Mouse (Mus musculus): Measurements from ENCODE around the gene Spint1. TPM values are rescaled to one million over a fixed set of nuclear protein-coding genes. Genes with fewer than 3 reads are reported as not detected.

Gene Spint1
- polyA plus RNA-seq, 1 experiment from 2014 or later, result 2.1 TPM

DNA sequence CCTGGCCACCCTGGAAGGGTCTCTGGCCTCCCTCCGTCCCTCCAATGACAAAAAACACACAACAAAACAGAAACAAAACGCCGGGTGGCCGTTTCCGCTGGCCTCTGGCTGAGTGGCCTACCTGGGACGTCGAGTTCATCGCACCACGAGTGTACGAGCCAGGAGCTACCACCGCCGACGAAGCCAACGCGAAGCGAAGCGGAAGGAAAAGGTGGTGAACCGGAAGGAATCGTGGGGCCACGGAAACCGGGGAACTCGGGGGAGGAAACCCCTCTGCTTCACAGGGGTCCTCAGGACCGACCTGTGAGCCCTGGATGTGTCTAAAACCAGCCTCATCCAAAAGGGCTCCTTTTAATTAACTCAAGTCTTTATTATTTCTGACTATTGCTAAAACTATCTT lies 40.6 kb downstream of the Spint1 start:
- Histone ChIP-seq H3K27ac (no peak overlapping the region), H3K9me3 (no peaks in the 10 kb centered on the region), H3K4me1 (no peaks in the 10 kb centered on the region), H3K4me2 (no peak overlapping the region), H3K27me3 (no peaks in the 10 kb centered on the region; the same call in 1 of the 2 replicates), H3K9ac (no peak overlapping the region), H3K36me3 (replicated peaks) (no peaks in the 10 kb centered on the region), H3K4me3 (replicated peaks) (no peak overlapping the region)
- no peak for ATAC-seq (ENCODE audit: low FRiP score)
- WGBS, result 88% methylated on average over 23 of the region's 23 CpGs

- no peak overlapping the region for H3K27ac ChIP-seq
- 91% methylated on average over 7 of the region's 7 CpGs for WGBS
- no peaks in the 10 kb centered on the region for H3K36me3 ChIP-seq (replicated peaks)
- no peak overlapping the region for H3K9ac ChIP-seq
- no peak for ATAC-seq (ENCODE audit: low FRiP score)
- H3K4me1 ChIP-seq, result no peaks in the 10 kb centered on the region
- no peak overlapping the region for H3K4me3 ChIP-seq (replicated peaks)
- H3K4me2 ChIP-seq, result no peak overlapping the region
- H3K27me3 ChIP-seq, result no peaks in the 10 kb centered on the region; the same call in 1 of the 2 replicates
- H3K9me3 ChIP-seq, result no peaks in the 10 kb centered on the region
Measured at GRCm38 (mm10) chr2:119281899-119282565, 44.9 kb downstream of the Spint1 start.

GRCm38 (mm10) chr2:119287372-119287771 lies 50.2 kb downstream of the Spint1 start:
- 88% methylated on average over 5 of the region's 5 CpGs for WGBS
- Histone ChIP-seq H3K36me3 (replicated peaks) (peaks cover 13% of the 10 kb centered on the region), H3K4me1 (peaks cover 20% of the 10 kb centered on the region), H3K9me3 (no peaks in the 10 kb centered on the region), H3K27ac (no peak overlapping the region), H3K9ac (no peak overlapping the region), H3K4me3 (replicated peaks) (no peak overlapping the region), H3K4me2 (no peak overlapping the region; the same call in 1 of the 2 replicates), H3K27me3 (peaks cover 5% of the 10 kb centered on the region; the same call in 1 of the 2 replicates)
- no peak for ATAC-seq (ENCODE audit: low FRiP score)

DNA sequence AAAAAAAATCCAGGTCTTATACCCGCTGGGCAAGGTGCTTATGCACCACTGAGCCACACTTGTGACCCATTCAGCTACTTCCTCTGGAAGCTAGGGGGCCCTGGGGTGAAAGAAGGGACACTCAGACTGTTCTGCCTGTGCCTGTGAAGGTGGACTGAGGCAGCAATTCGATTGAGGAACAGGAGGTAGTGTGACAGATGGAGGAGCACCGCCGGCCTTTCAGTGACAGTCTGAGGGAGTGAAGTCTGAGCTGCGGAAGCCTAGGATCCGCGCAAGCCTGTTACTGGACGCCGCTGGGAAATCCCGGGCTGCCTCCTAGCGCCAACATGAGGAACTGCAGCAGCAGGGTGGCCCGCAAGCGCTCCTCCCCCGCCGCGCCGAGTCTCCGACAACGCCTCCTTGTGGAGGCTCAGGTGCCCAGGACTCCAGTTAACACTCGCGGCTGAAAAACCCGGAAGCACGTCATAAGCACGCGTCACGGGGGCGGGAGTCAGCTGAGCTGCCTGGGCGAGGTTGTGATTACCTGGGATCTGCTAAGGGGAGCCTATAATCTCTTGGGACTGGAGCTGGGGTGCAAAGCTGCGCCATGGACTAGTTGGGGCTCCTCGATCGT lies 51.2 kb downstream of the Spint1 start, which contains the start of gene Vps18:
TSS of gene Vps18 (plus strand) at position 471 of the 613 bp plus-strand sequence.
- peak; percentile 95 for ATAC-seq (ENCODE audit: low FRiP score)
- Histone ChIP-seq H3K4me2 (peak within 1 kb of the TSS; percentile 93), H3K4me3 (replicated peaks) (peak within 1 kb of the TSS; percentile 68), H3K27me3 (peaks cover 5% of the 10 kb centered on the region; the same call in 1 of the 2 replicates), H3K4me1 (peaks cover 20% of the 10 kb centered on the region), H3K27ac (peak within 1 kb of the TSS; percentile 50; the same call in 1 of the 2 replicates), H3K9ac (peak within 1 kb of the TSS; percentile 79), H3K9me3 (no peaks in the 10 kb centered on the region), H3K36me3 (replicated peaks) (peaks cover 23% of the 10 kb centered on the region)
- 1% methylated on average over 31 of the region's 31 CpGs for WGBS

- peaks cover 29% of the 10 kb centered on the region for H3K36me3 ChIP-seq (replicated peaks)
- peak overlapping the region; percentile 25; the same call in 1 of the 2 replicates for H3K27ac ChIP-seq
Measured at GRCm38 (mm10) chr2:119289014-119289416, 51.9 kb downstream of the Spint1 start.

DNA sequence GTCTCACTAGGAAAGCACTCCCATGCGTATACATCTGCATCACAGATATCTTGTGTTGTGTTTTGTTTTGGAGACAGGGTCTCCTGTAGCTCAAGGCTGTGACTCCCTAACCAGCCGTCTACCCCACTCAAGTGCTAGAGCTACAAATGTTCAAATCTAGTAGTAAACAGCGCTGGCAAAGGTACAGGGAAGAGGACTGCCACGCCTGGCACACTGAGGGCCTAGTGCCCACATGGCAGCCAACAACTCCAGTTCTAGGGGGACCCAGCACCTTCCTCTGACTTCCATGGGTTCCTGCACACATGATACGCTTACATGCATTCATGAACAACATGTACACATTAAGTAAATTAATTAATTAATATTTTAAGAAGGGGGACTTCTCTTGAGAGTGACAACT lies 55.1 kb downstream of the Spint1 start:
- H3K9ac ChIP-seq, result no peak overlapping the region
- 91% methylated on average over 5 of the region's 5 CpGs for WGBS
- no peak overlapping the region for H3K4me2 ChIP-seq
- peaks cover 20% of the 10 kb centered on the region for H3K4me1 ChIP-seq
- H3K27me3 ChIP-seq, result peaks cover 5% of the 10 kb centered on the region; the same call in 1 of the 2 replicates
- no peak for ATAC-seq (ENCODE audit: low FRiP score)
- no peak overlapping the region for H3K4me3 ChIP-seq (replicated peaks)
- H3K36me3 ChIP-seq (replicated peaks), result peaks cover 54% of the 10 kb centered on the region
- H3K27ac ChIP-seq, result no peak overlapping the region
- no peaks in the 10 kb centered on the region for H3K9me3 ChIP-seq

More at GRCm38 (mm10) chr2:119289014-119289416, 51.9 kb downstream of the Spint1 start:
- Histone ChIP-seq H3K4me3 (replicated peaks) (peak overlapping the region; percentile 68), H3K9me3 (no peaks in the 10 kb centered on the region), H3K27me3 (peaks cover 5% of the 10 kb centered on the region; the same call in 1 of the 2 replicates), H3K9ac (peak overlapping the region; percentile 79), H3K4me1 (peaks cover 20% of the 10 kb centered on the region), H3K4me2 (peak overlapping the region; percentile 93)
- WGBS, result 4% methylated on average over 11 of the region's 11 CpGs
- ATAC-seq (ENCODE audit: low FRiP score), result peak; percentile 19; the same call in 1 of the 2 replicates

DNA sequence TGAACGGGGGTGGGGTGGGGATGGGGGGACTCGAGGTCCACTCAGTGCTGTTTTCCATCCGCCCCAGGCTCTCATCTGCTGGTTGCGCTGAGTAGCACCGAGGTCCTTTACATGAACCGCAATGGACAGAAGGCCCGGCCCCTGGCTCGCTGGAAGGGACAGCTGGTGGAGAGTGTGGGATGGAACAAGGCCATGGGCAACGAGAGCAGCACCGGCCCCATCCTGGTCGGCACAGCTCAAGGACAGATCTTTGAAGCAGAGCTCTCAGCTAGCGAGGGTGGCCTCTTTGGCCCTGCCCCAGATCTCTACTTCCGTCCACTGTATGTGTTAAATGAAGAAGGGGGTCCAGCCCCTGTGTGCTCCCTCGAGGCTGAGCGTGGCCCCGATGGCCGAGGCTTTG lies 55.7 kb downstream of the Spint1 start:
- Histone ChIP-seq H3K36me3 (replicated peaks) (peaks cover 60% of the 10 kb centered on the region), H3K27me3 (no peaks in the 10 kb centered on the region), H3K4me3 (replicated peaks) (no peak overlapping the region), H3K27ac (no peak overlapping the region), H3K4me2 (no peak overlapping the region), H3K9me3 (no peaks in the 10 kb centered on the region), H3K4me1 (peaks cover 19% of the 10 kb centered on the region), H3K9ac (no peak overlapping the region)
- no peak for ATAC-seq (ENCODE audit: low FRiP score)
- 96% methylated on average over 17 of the region's 17 CpGs for WGBS

GRCm38 (mm10) chr2:119293311-119293710 lies 56.1 kb downstream of the Spint1 start:
- Histone ChIP-seq H3K9ac (no peak overlapping the region), H3K27me3 (no peaks in the 10 kb centered on the region), H3K36me3 (replicated peaks) (peaks cover 63% of the 10 kb centered on the region), H3K9me3 (no peaks in the 10 kb centered on the region), H3K27ac (no peak overlapping the region), H3K4me2 (no peak overlapping the region), H3K4me3 (replicated peaks) (no peak overlapping the region), H3K4me1 (peaks cover 15% of the 10 kb centered on the region)
- WGBS, result 93% methylated on average over 17 of the region's 17 CpGs
- no peak for ATAC-seq (ENCODE audit: low FRiP score)

DNA sequence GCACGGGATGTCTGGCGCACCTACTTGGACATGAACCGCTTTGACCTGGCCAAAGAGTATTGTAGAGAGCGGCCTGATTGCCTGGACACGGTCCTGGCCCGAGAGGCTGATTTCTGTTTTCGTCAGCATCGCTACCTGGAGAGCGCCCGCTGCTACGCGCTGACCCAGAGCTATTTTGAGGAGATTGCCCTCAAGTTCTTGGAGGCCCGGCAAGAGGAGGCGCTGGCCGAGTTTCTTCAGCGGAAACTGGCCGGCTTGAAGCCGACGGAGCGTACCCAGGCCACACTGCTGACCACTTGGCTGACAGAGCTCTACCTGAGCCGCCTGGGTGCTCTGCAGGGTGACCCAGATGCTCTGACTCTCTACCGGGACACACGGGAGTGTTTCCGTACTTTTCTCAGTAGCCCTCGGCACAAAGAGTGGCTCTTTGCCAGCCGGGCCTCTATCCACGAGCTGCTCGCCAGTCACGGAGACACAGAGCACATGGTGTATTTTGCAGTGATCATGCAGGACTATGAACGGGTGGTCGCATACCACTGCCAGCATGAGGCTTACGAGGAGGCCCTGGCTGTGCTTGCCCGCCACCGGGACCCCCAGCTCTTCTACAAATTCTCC lies 56.7 kb downstream of the Spint1 start:
- WGBS, result 94% methylated on average over 34 of the region's 34 CpGs

GRCm38 (mm10) chr2:119294411-119294810 lies 57.2 kb downstream of the Spint1 start:
- WGBS, result 94% methylated on average over 18 of the region's 18 CpGs
- H3K9ac ChIP-seq, result no peak overlapping the region
- H3K36me3 ChIP-seq (replicated peaks), result peaks cover 74% of the 10 kb centered on the region
- no peaks in the 10 kb centered on the region for H3K27me3 ChIP-seq
- no peak overlapping the region for H3K27ac ChIP-seq
- no peak overlapping the region for H3K4me2 ChIP-seq
- H3K9me3 ChIP-seq, result no peaks in the 10 kb centered on the region
- ATAC-seq (ENCODE audit: low FRiP score), result no peak
- H3K4me3 ChIP-seq (replicated peaks), result no peak overlapping the region
- H3K4me1 ChIP-seq, result peaks cover 9% of the 10 kb centered on the region

More for the DNA sequence above, 56.7 kb downstream of the Spint1 start:
- H3K27me3 ChIP-seq, result no peaks in the 10 kb centered on the region
- H3K36me3 ChIP-seq (replicated peaks), result peaks cover 69% of the 10 kb centered on the region
- H3K4me1 ChIP-seq, result peaks cover 14% of the 10 kb centered on the region
- H3K4me2 ChIP-seq, result no peak overlapping the region
- H3K27ac ChIP-seq, result no peak overlapping the region
- H3K9me3 ChIP-seq, result no peaks in the 10 kb centered on the region
- no peak overlapping the region for H3K4me3 ChIP-seq (replicated peaks)
- no peak overlapping the region for H3K9ac ChIP-seq
- no peak for ATAC-seq (ENCODE audit: low FRiP score)

GRCm38 (mm10) chr2:119296756-119297155 lies 59.6 kb downstream of the Spint1 start:
- WGBS, result 95% methylated on average over 12 of the region's 12 CpGs
- Histone ChIP-seq H3K27me3 (no peaks in the 10 kb centered on the region), H3K4me2 (no peak overlapping the region), H3K9ac (no peak overlapping the region), H3K4me3 (replicated peaks) (no peak overlapping the region), H3K9me3 (no peaks in the 10 kb centered on the region), H3K27ac (no peak overlapping the region), H3K36me3 (replicated peaks) (peaks cover 69% of the 10 kb centered on the region), H3K4me1 (peaks cover 22% of the 10 kb centered on the region)
- ATAC-seq (ENCODE audit: low FRiP score), result no peak

- no peak for ATAC-seq (ENCODE audit: low FRiP score)
- 94% methylated on average over 19 of the region's 19 CpGs for WGBS
- H3K4me3 ChIP-seq (replicated peaks), result no peak overlapping the region
Measured at GRCm38 (mm10) chr2:119297506-119297905, 60.3 kb downstream of the Spint1 start.

More at GRCm38 (mm10) chr2:119297506-119297905, 60.3 kb downstream of the Spint1 start:
- no peaks in the 10 kb centered on the region for H3K9me3 ChIP-seq
- no peak overlapping the region for H3K9ac ChIP-seq
- no peak overlapping the region for H3K27ac ChIP-seq
- H3K4me1 ChIP-seq, result peaks cover 22% of the 10 kb centered on the region
- H3K27me3 ChIP-seq, result no peaks in the 10 kb centered on the region
- no peak overlapping the region for H3K4me2 ChIP-seq
- peaks cover 65% of the 10 kb centered on the region for H3K36me3 ChIP-seq (replicated peaks)

All from forebrain, embryonic 12.5 days (tissue).